Mouse (Mus musculus) forebrain, embryonic 12.5 days (tissue): ENCODE results near the gene Cers6. TPM values are rescaled to one million over a fixed set of nuclear protein-coding genes. Genes with fewer than 3 reads are reported as not detected.

Experiments used
- ATAC-seq: fragments of 200-750 bp; cut with Nextera tagmentation; 2 replicates; pipeline ENCODE4 v1.8.0; 2017; ENCODE audit warnings: moderate TSS enrichment; ENCODE audit not compliant: low FRiP score
- H3K27ac ChIP-seq: fragments of 300-500 bp; sonication (generic); 2 replicates; pipeline ENCODE4 v1.5.1; 2016; ENCODE audit warnings: mild to moderate bottlenecking
- H3K27me3 ChIP-seq: fragments of 300-500 bp; sonication (generic); 2 replicates; pipeline ENCODE4 v1.6.1; 2016; ENCODE audit warnings: mild to moderate bottlenecking
- H3K36me3 ChIP-seq: fragments of 300-500 bp; sonication (generic); replicated peaks from 2 replicates; pipeline ENCODE4 v1.6.1; 2016; ENCODE audit warnings: mild to moderate bottlenecking
- H3K4me1 ChIP-seq: fragments of 300-500 bp; sonication (generic); 2 replicates; pipeline ENCODE4 v1.6.1; 2016
- H3K4me2 ChIP-seq: fragments of 300-500 bp; sonication (generic); 2 replicates; pipeline ENCODE4 v1.6.1; 2016; ENCODE audit warnings: mild to moderate bottlenecking, moderate library complexity
- H3K4me3 ChIP-seq: fragments of 300-500 bp; sonication (generic); replicated peaks from 2 replicates; pipeline ENCODE4 v1.5.1; 2016; ENCODE audit warnings: mild to moderate bottlenecking
- H3K9ac ChIP-seq: fragments of 300-500 bp; sonication (generic); 2 replicates; pipeline ENCODE4 v1.6.1; 2016; ENCODE audit warnings: mild to moderate bottlenecking
- H3K9me3 ChIP-seq: fragments of 300-500 bp; sonication (generic); 2 replicates; pipeline ENCODE4 v1.6.1; 2016
- WGBS: fragments of 180-500 bp; shearing (Covaris S2); methylation state at CpG from one replicate; pipeline ENCODE4 v1.1.7; 2016; 5-methylcytosine and 5-hydroxymethylcytosine counted together
- polyA plus RNA-seq: library from polyadenylated mRNA; unstranded; fragments of >200 nt; fragmentation: Nextera tagmentation; extraction: Ambion mirVana; gene quantifications from 2 replicates; pipeline ENCODE4 v1.2.1, GENCODE M21; 2016

Cers6 gene
- polyA plus RNA-seq, 1 experiment from 2014 or later = 34.8 TPM

- ATAC-seq = peak; percentile 49; the same call in 1 of the 2 replicates
- Histone ChIP-seq H3K9ac (no peak overlapping the region), H3K36me3 (no peaks in the 10 kb centered on the region), H3K4me1 (0 out of 2 replicates have a peak, but pooled peaks cover 7% of the 10 kb centered on the region), H3K9me3 (no peaks in the 10 kb centered on the region), H3K27me3 (no peaks in the 10 kb centered on the region), H3K4me3 (no peak overlapping the region), H3K4me2 (no peak overlapping the region), H3K27ac (no peak overlapping the region)
- 81% methylated on average over 4 of the region's 4 CpGs for WGBS
These were observed 182.3 kb downstream of the Cers6 start for GRCm38 (mm10) chr2:69043431-69044118.

- Histone ChIP-seq H3K27ac (no peak overlapping the region), H3K4me3 (no peak overlapping the region), H3K4me2 (no peak overlapping the region), H3K27me3 (no peaks in the 10 kb centered on the region), H3K4me1 (0 out of 2 replicates have a peak, but pooled peaks cover 7% of the 10 kb centered on the region), H3K36me3 (no peaks in the 10 kb centered on the region), H3K9ac (no peak overlapping the region), H3K9me3 (no peaks in the 10 kb centered on the region)
- ATAC-seq = no peak
- 83% methylated on average over 4 of the region's 4 CpGs for WGBS
These were observed 184.7 kb downstream of the Cers6 start for GRCm38 (mm10) chr2:69045926-69046325.

- WGBS = 88% methylated on average over 7 of the region's 7 CpGs
- no peak overlapping the region for H3K27ac ChIP-seq
- no peaks in the 10 kb centered on the region for H3K36me3 ChIP-seq
- no peak overlapping the region for H3K4me2 ChIP-seq
- no peak for ATAC-seq
- H3K9me3 ChIP-seq = no peaks in the 10 kb centered on the region
- no peak overlapping the region for H3K4me3 ChIP-seq
- H3K4me1 ChIP-seq = 0 out of 2 replicates have a peak, but pooled peaks cover 7% of the 10 kb centered on the region
- no peaks in the 10 kb centered on the region for H3K27me3 ChIP-seq
- no peak overlapping the region for H3K9ac ChIP-seq
These were observed 186.1 kb downstream of the Cers6 start for GRCm38 (mm10) chr2:69047297-69047696.

GRCm38 (mm10) chr2:69047805-69048204 lies 186.6 kb downstream of the Cers6 start:
- H3K4me1 ChIP-seq = 0 out of 2 replicates have a peak, but pooled peaks cover 2% of the 10 kb centered on the region
- no peak overlapping the region for H3K9ac ChIP-seq
- H3K4me3 ChIP-seq = no peak overlapping the region
- H3K9me3 ChIP-seq = no peaks in the 10 kb centered on the region
- no peaks in the 10 kb centered on the region for H3K27me3 ChIP-seq
- no peak for ATAC-seq
- WGBS = 90% methylated on average over 3 of the region's 3 CpGs
- H3K4me2 ChIP-seq = no peak overlapping the region
- H3K36me3 ChIP-seq = no peaks in the 10 kb centered on the region
- H3K27ac ChIP-seq = no peak overlapping the region

- H3K9me3 ChIP-seq = no peaks in the 10 kb centered on the region
- no peak overlapping the region for H3K4me3 ChIP-seq
- H3K4me1 ChIP-seq = peaks cover 5% of the 10 kb centered on the region; the same call in 1 of the 2 replicates
- no peak for ATAC-seq
- no peaks in the 10 kb centered on the region for H3K27me3 ChIP-seq
- H3K4me2 ChIP-seq = no peak overlapping the region
- no peaks in the 10 kb centered on the region for H3K36me3 ChIP-seq
- 66% methylated on average over 7 of the region's 7 CpGs for WGBS
- no peak overlapping the region for H3K27ac ChIP-seq
- no peak overlapping the region for H3K9ac ChIP-seq
These were observed 187.9 kb downstream of the Cers6 start for GRCm38 (mm10) chr2:69049179-69049578.

GRCm38 (mm10) chr2:69050189-69050588 lies 188.9 kb downstream of the Cers6 start:
- H3K27me3 ChIP-seq = no peaks in the 10 kb centered on the region
- no peak for ATAC-seq
- H3K9ac ChIP-seq = no peak overlapping the region
- no peak overlapping the region for H3K4me2 ChIP-seq
- WGBS = 78% methylated on average over 4 of the region's 4 CpGs
- H3K36me3 ChIP-seq = no peaks in the 10 kb centered on the region
- no peaks in the 10 kb centered on the region for H3K9me3 ChIP-seq
- no peak overlapping the region for H3K27ac ChIP-seq
- no peak overlapping the region for H3K4me3 ChIP-seq
- peaks cover 5% of the 10 kb centered on the region; the same call in 1 of the 2 replicates for H3K4me1 ChIP-seq

GRCm38 (mm10) chr2:69051596-69051995 lies 190.4 kb downstream of the Cers6 start:
- peaks cover 5% of the 10 kb centered on the region; the same call in 1 of the 2 replicates for H3K4me1 ChIP-seq
- H3K9ac ChIP-seq = no peak overlapping the region
- H3K4me3 ChIP-seq = no peak overlapping the region
- no peak overlapping the region for H3K4me2 ChIP-seq
- no peaks in the 10 kb centered on the region for H3K27me3 ChIP-seq
- no peak for ATAC-seq
- WGBS = 33% methylated on average over 1 of the region's 1 CpGs
- no peaks in the 10 kb centered on the region for H3K36me3 ChIP-seq
- no peaks in the 10 kb centered on the region for H3K9me3 ChIP-seq
- no peak overlapping the region for H3K27ac ChIP-seq

- no peaks in the 10 kb centered on the region for H3K36me3 ChIP-seq
- no peak overlapping the region for H3K27ac ChIP-seq
- ATAC-seq = no peak
These were observed 192.1 kb downstream of the Cers6 start for GRCm38 (mm10) chr2:69053210-69053858.

GRCm38 (mm10) chr2:69054279-69054678 lies 193.0 kb downstream of the Cers6 start:
- no peak overlapping the region for H3K4me3 ChIP-seq
- 64% methylated on average over 4 of the region's 4 CpGs for WGBS
- peaks cover 5% of the 10 kb centered on the region; the same call in 1 of the 2 replicates for H3K4me1 ChIP-seq
- no peak overlapping the region for H3K27ac ChIP-seq
- H3K9ac ChIP-seq = no peak overlapping the region
- no peaks in the 10 kb centered on the region for H3K36me3 ChIP-seq
- H3K9me3 ChIP-seq = no peaks in the 10 kb centered on the region
- no peak for ATAC-seq
- H3K27me3 ChIP-seq = no peaks in the 10 kb centered on the region
- H3K4me2 ChIP-seq = no peak overlapping the region

More at GRCm38 (mm10) chr2:69053210-69053858, 192.1 kb downstream of the Cers6 start:
- H3K27me3 ChIP-seq = no peaks in the 10 kb centered on the region
- H3K9me3 ChIP-seq = no peaks in the 10 kb centered on the region
- H3K4me1 ChIP-seq = peaks cover 5% of the 10 kb centered on the region; the same call in 1 of the 2 replicates
- 56% methylated on average over 4 of the region's 4 CpGs for WGBS
- no peak overlapping the region for H3K4me2 ChIP-seq
- H3K4me3 ChIP-seq = no peak overlapping the region
- no peak overlapping the region for H3K9ac ChIP-seq

GRCm38 (mm10) chr2:69055174-69055573 lies 193.9 kb downstream of the Cers6 start:
- H3K4me1 ChIP-seq = peaks cover 5% of the 10 kb centered on the region; the same call in 1 of the 2 replicates
- no peak overlapping the region for H3K9ac ChIP-seq
- no peak overlapping the region for H3K27ac ChIP-seq
- no peaks in the 10 kb centered on the region for H3K36me3 ChIP-seq
- H3K4me2 ChIP-seq = no peak overlapping the region
- no peak overlapping the region for H3K4me3 ChIP-seq
- WGBS = 88% methylated on average over 6 of the region's 6 CpGs
- no peak for ATAC-seq
- H3K27me3 ChIP-seq = no peaks in the 10 kb centered on the region
- no peaks in the 10 kb centered on the region for H3K9me3 ChIP-seq

GRCm38 (mm10) chr2:69061313-69061712 lies 200.1 kb downstream of the Cers6 start:
- H3K4me3 ChIP-seq = no peak overlapping the region
- no peak for ATAC-seq
- no peaks in the 10 kb centered on the region for H3K27me3 ChIP-seq
- no peaks in the 10 kb centered on the region for H3K36me3 ChIP-seq
- no peak overlapping the region for H3K27ac ChIP-seq
- no peaks in the 10 kb centered on the region for H3K9me3 ChIP-seq
- no peak overlapping the region for H3K4me2 ChIP-seq
- no peak overlapping the region for H3K9ac ChIP-seq
- H3K4me1 ChIP-seq = no peaks in the 10 kb centered on the region

- no peak for ATAC-seq
These were observed 200.9 kb downstream of the Cers6 start for GRCm38 (mm10) chr2:69061910-69062689.

More at GRCm38 (mm10) chr2:69061910-69062689, 200.9 kb downstream of the Cers6 start:
- no peaks in the 10 kb centered on the region for H3K27me3 ChIP-seq
- H3K4me2 ChIP-seq = no peak overlapping the region
- H3K9ac ChIP-seq = no peak overlapping the region
- H3K4me3 ChIP-seq = no peak overlapping the region
- no peak overlapping the region for H3K27ac ChIP-seq
- H3K4me1 ChIP-seq = no peaks in the 10 kb centered on the region
- H3K36me3 ChIP-seq = no peaks in the 10 kb centered on the region
- no peaks in the 10 kb centered on the region for H3K9me3 ChIP-seq
- 92% methylated on average over 5 of the region's 5 CpGs for WGBS
